Mouse (Mus musculus) limb, embryonic 12.5 days (tissue): ENCODE measurements around the gene 2900026A02Rik. TPM values are rescaled to one million over a fixed set of nuclear protein-coding genes. Genes with fewer than 3 reads are reported as not detected.

Experiments used
- ATAC-seq: fragments of 200-750 bp; cut with Nextera tagmentation; 2 replicates; pipeline ENCODE4 v1.8.0; 2017; ENCODE audit warnings: low read depth, moderate TSS enrichment; ENCODE audit not compliant: insufficient number of reproducible peaks, insufficient read depth, low FRiP score, low TSS enrichment
- H3K27ac ChIP-seq: fragments of 300-500 bp; sonication (generic); 2 replicates; pipeline ENCODE4 v1.5.1; 2016; ENCODE audit warnings: mild to moderate bottlenecking, moderate library complexity
- H3K27me3 ChIP-seq: fragments of 300-500 bp; sonication (generic); 2 replicates; pipeline ENCODE4 v1.6.1; 2016; ENCODE audit warnings: mild to moderate bottlenecking, moderate library complexity
- H3K36me3 ChIP-seq: fragments of 300-500 bp; sonication (generic); 2 replicates; pipeline ENCODE4 v1.6.1; 2016; ENCODE audit warnings: mild to moderate bottlenecking, moderate library complexity
- H3K4me1 ChIP-seq: fragments of 300-500 bp; sonication (generic); replicated peaks from 2 replicates; pipeline ENCODE4 v1.6.1; 2016
- H3K4me2 ChIP-seq: fragments of 300-500 bp; sonication (generic); 2 replicates; pipeline ENCODE4 v1.6.1; 2016; ENCODE audit warnings: mild to moderate bottlenecking, moderate library complexity
- H3K4me3 ChIP-seq: fragments of 300-500 bp; sonication (generic); replicated peaks from 2 replicates; pipeline ENCODE4 v1.5.1; 2016; ENCODE audit warnings: mild to moderate bottlenecking
- H3K9ac ChIP-seq: fragments of 300-500 bp; sonication (generic); replicated peaks from 2 replicates; pipeline ENCODE4 v1.6.1; 2016; ENCODE audit warnings: mild to moderate bottlenecking, moderate library complexity
- H3K9me3 ChIP-seq: fragments of 300-500 bp; sonication (generic); 2 replicates; pipeline ENCODE4 v1.6.1; 2016; ENCODE audit warnings: mild to moderate bottlenecking, moderate library complexity
- whole genome bisulfite sequencing: fragments of 180-500 bp; shearing (Covaris S2); methylation state at CpG from one replicate; pipeline ENCODE4 v1.1.7; 2016; 5-methylcytosine and 5-hydroxymethylcytosine counted together
- polyA plus RNA-seq: library from polyadenylated mRNA; unstranded; fragments of >200 nt; fragmentation: Nextera tagmentation; extraction: Ambion mirVana; gene quantifications from 2 replicates; pipeline ENCODE4 v1.2.1, GENCODE M21; 2016

The 2900026A02Rik gene
- polyA plus RNA-seq, 1 experiment from 2014 or later: 3.2 TPM

- WGBS: 2% methylated on average over 64 of the region's 64 CpGs
- H3K9me3 ChIP-seq: no peaks in the 10 kb centered on the region
- H3K4me1 ChIP-seq: peaks cover 8% of the 10 kb centered on the region; the same call in 1 of the 2 replicates
- peaks cover 39% of the 10 kb centered on the region for H3K27me3 ChIP-seq
- no peaks in the 10 kb centered on the region for H3K36me3 ChIP-seq
- peak overlapping the region; percentile 71 for H3K9ac ChIP-seq
- H3K27ac ChIP-seq: no peak overlapping the region
- H3K4me2 ChIP-seq: peak overlapping the region; percentile 97
- peak; percentile 19; the same call in 1 of the 2 replicates for ATAC-seq
- H3K4me3 ChIP-seq: peak overlapping the region; percentile 54
Measured at GRCm38 (mm10) chr5:113220383-113221146, 471 bp downstream of the 2900026A02Rik start.

- WGBS: 72% methylated on average over 7 of the region's 7 CpGs
- H3K27me3 ChIP-seq: peaks cover 39% of the 10 kb centered on the region
- H3K36me3 ChIP-seq: no peaks in the 10 kb centered on the region
- no peak overlapping the region for H3K27ac ChIP-seq
- no peak overlapping the region for H3K9ac ChIP-seq
- no peak overlapping the region for H3K4me2 ChIP-seq
- no peaks in the 10 kb centered on the region for H3K9me3 ChIP-seq
- ATAC-seq: no peak
- peaks cover 3% of the 10 kb centered on the region; the same call in 1 of the 2 replicates for H3K4me1 ChIP-seq
- H3K4me3 ChIP-seq: peak overlapping the region; percentile 54; the same call in 1 of the 2 replicates
Measured at GRCm38 (mm10) chr5:113219876-113220275, 1.2 kb downstream of the 2900026A02Rik start.

GRCm38 (mm10) chr5:113219450-113219849 is 1.6 kb downstream of the 2900026A02Rik start:
- H3K27ac ChIP-seq: no peak overlapping the region
- H3K9me3 ChIP-seq: no peaks in the 10 kb centered on the region
- peaks cover 39% of the 10 kb centered on the region for H3K27me3 ChIP-seq
- no peak for ATAC-seq
- no peak overlapping the region for H3K4me2 ChIP-seq
- no peaks in the 10 kb centered on the region for H3K36me3 ChIP-seq
- no peak overlapping the region for H3K4me3 ChIP-seq
- 70% methylated on average over 6 of the region's 6 CpGs for WGBS
- H3K4me1 ChIP-seq: peaks cover 3% of the 10 kb centered on the region; the same call in 1 of the 2 replicates
- no peak overlapping the region for H3K9ac ChIP-seq

- Histone ChIP-seq H3K36me3 (no peaks in the 10 kb centered on the region), H3K4me1 (peaks cover 3% of the 10 kb centered on the region; the same call in 1 of the 2 replicates), H3K4me2 (no peak overlapping the region), H3K4me3 (no peak overlapping the region), H3K9ac (no peak overlapping the region), H3K9me3 (no peaks in the 10 kb centered on the region), H3K27ac (no peak overlapping the region), H3K27me3 (peaks cover 39% of the 10 kb centered on the region)
- WGBS: 68% methylated on average over 17 of the region's 17 CpGs
- no peak for ATAC-seq
Measured at GRCm38 (mm10) chr5:113218617-113219235, 2.3 kb downstream of the 2900026A02Rik start.

- Histone ChIP-seq H3K4me3 (no peak overlapping the region), H3K4me1 (peaks cover 3% of the 10 kb centered on the region; the same call in 1 of the 2 replicates), H3K9me3 (no peaks in the 10 kb centered on the region), H3K36me3 (no peaks in the 10 kb centered on the region), H3K27me3 (peaks cover 39% of the 10 kb centered on the region), H3K4me2 (no peak overlapping the region), H3K27ac (no peak overlapping the region), H3K9ac (no peak overlapping the region)
- 78% methylated on average over 12 of the region's 12 CpGs for WGBS
- ATAC-seq: no peak
Measured at GRCm38 (mm10) chr5:113217076-113217475, 4.0 kb downstream of the 2900026A02Rik start.

- WGBS: 73% methylated on average over 14 of the region's 14 CpGs
- Histone ChIP-seq H3K4me1 (peaks cover 3% of the 10 kb centered on the region; the same call in 1 of the 2 replicates), H3K27ac (no peak overlapping the region)
Measured at GRCm38 (mm10) chr5:113216328-113216960, 4.6 kb downstream of the 2900026A02Rik start.

GRCm38 (mm10) chr5:113215610-113216011 is 5.4 kb downstream of the 2900026A02Rik start:
- H3K4me1 ChIP-seq: peaks cover under 1% of the 10 kb centered on the region; the same call in 1 of the 2 replicates
- no peak overlapping the region for H3K27ac ChIP-seq
- H3K4me2 ChIP-seq: no peak overlapping the region
- ATAC-seq: no peak
- H3K9me3 ChIP-seq: no peaks in the 10 kb centered on the region
- WGBS: 71% methylated on average over 9 of the region's 9 CpGs
- no peak overlapping the region for H3K4me3 ChIP-seq
- H3K9ac ChIP-seq: no peak overlapping the region
- peaks cover 36% of the 10 kb centered on the region for H3K27me3 ChIP-seq
- no peaks in the 10 kb centered on the region for H3K36me3 ChIP-seq

More at GRCm38 (mm10) chr5:113216328-113216960, 4.6 kb downstream of the 2900026A02Rik start:
- H3K9me3 ChIP-seq: no peaks in the 10 kb centered on the region
- H3K36me3 ChIP-seq: no peaks in the 10 kb centered on the region
- H3K4me3 ChIP-seq: no peak overlapping the region
- H3K4me2 ChIP-seq: no peak overlapping the region
- no peak for ATAC-seq
- no peak overlapping the region for H3K9ac ChIP-seq
- peaks cover 39% of the 10 kb centered on the region for H3K27me3 ChIP-seq

GRCm38 (mm10) chr5:113214455-113214854 is 6.6 kb downstream of the 2900026A02Rik start:
- Histone ChIP-seq H3K4me2 (no peak overlapping the region), H3K4me3 (no peak overlapping the region), H3K9me3 (no peaks in the 10 kb centered on the region), H3K36me3 (no peaks in the 10 kb centered on the region), H3K9ac (no peak overlapping the region), H3K27ac (no peak overlapping the region), H3K27me3 (peaks cover 24% of the 10 kb centered on the region), H3K4me1 (peaks cover under 1% of the 10 kb centered on the region; the same call in 1 of the 2 replicates)
- no peak for ATAC-seq
- WGBS: 68% methylated on average over 11 of the region's 11 CpGs

- H3K4me3 ChIP-seq: no peak overlapping the region
- no peaks in the 10 kb centered on the region for H3K36me3 ChIP-seq
- H3K4me2 ChIP-seq: no peak overlapping the region
- H3K27ac ChIP-seq: 0 out of 2 replicates have a peak overlapping the region, but pooled peaks have one; percentile 7
- no peak overlapping the region for H3K9ac ChIP-seq
- 83% methylated on average over 8 of the region's 8 CpGs for WGBS
- no peak for ATAC-seq
- no peaks in the 10 kb centered on the region for H3K9me3 ChIP-seq
- peaks cover 20% of the 10 kb centered on the region for H3K27me3 ChIP-seq
- H3K4me1 ChIP-seq: peaks cover 5% of the 10 kb centered on the region; the same call in 1 of the 2 replicates
Measured at GRCm38 (mm10) chr5:113214041-113214440, 7.0 kb downstream of the 2900026A02Rik start.

- Histone ChIP-seq H3K27ac (no peak overlapping the region), H3K9ac (no peak overlapping the region), H3K27me3 (peaks cover 9% of the 10 kb centered on the region; the same call in 1 of the 2 replicates), H3K4me2 (no peak overlapping the region), H3K4me1 (peaks cover 7% of the 10 kb centered on the region; the same call in 1 of the 2 replicates), H3K4me3 (no peak overlapping the region), H3K9me3 (no peaks in the 10 kb centered on the region), H3K36me3 (no peaks in the 10 kb centered on the region)
- ATAC-seq: no peak
- WGBS: 77% methylated on average over 10 of the region's 10 CpGs
Measured at GRCm38 (mm10) chr5:113212156-113212835, 8.7 kb downstream of the 2900026A02Rik start.
